Mouse (Mus musculus) ovary, postnatal 36 days (tissue): ENCODE results near the gene Ngdn.
"Not testable (repeated sequence)": the region's sequence is repeated elsewhere in the genome, so short reads cannot be mapped to it uniquely, and the experiment has no call there.

Source experiments
- DNase-seq: peaks from one replicate; pipeline ENCODE4 v3.0.0; 2022; ENCODE audit warnings: low spot score, mixed read lengths

Gene Ngdn

GRCm38 (mm10) chr14:54999868-55000267, 15.4 kb upstream of the Ngdn start:
- not testable (repeated sequence) for DNase-seq

GRCm38 (mm10) chr14:55000814-55001213, 14.4 kb upstream of the Ngdn start:
- no peak for DNase-seq

- no peak for DNase-seq
Observed at GRCm38 (mm10) chr14:55001446-55001845, 13.8 kb upstream of the Ngdn start.

- DNase-seq: peak; percentile 24
Observed at GRCm38 (mm10) chr14:55001938-55002686, 13.1 kb upstream of the Ngdn start.

GRCm38 (mm10) chr14:55002687-55003120, 12.6 kb upstream of the Ngdn start:
- DNase-seq: no peak

- peak; percentile 44 for DNase-seq
Observed at GRCm38 (mm10) chr14:55003878-55004855, 11.1 kb upstream of the Ngdn start.

GRCm38 (mm10) chr14:55005506-55005905, 9.7 kb upstream of the Ngdn start:
- no peak for DNase-seq

GRCm38 (mm10) chr14:55005967-55006366, 9.3 kb upstream of the Ngdn start:
- DNase-seq: no peak

- DNase-seq: no peak
Observed at GRCm38 (mm10) chr14:55006541-55006940, 8.7 kb upstream of the Ngdn start.

GRCm38 (mm10) chr14:55007120-55007908, 7.9 kb upstream of the Ngdn start:
- DNase-seq: no peak

- DNase-seq: no peak
Observed at GRCm38 (mm10) chr14:55008417-55008816, 6.8 kb upstream of the Ngdn start.

- DNase-seq: no peak
Observed at GRCm38 (mm10) chr14:55011116-55011515, 4.1 kb upstream of the Ngdn start.

GRCm38 (mm10) chr14:55014591-55014990, 663 bp upstream of the Ngdn start:
- no peak for DNase-seq

GRCm38 (mm10) chr14:55015767-55016111, 485 bp downstream of the Ngdn start:
- DNase-seq: no peak

GRCm38 (mm10) chr14:55016876-55017275, 1.6 kb downstream of the Ngdn start:
- no peak for DNase-seq

- DNase-seq: no peak
Observed at GRCm38 (mm10) chr14:55020394-55020793, 5.1 kb downstream of the Ngdn start.

- no peak for DNase-seq
Observed at GRCm38 (mm10) chr14:55023011-55023410, 7.8 kb downstream of the Ngdn start.

GRCm38 (mm10) chr14:55024236-55024635, 9.0 kb downstream of the Ngdn start:
- peak; percentile 53 for DNase-seq

- no peak for DNase-seq
Observed at GRCm38 (mm10) chr14:55025527-55025926, 10.3 kb downstream of the Ngdn start.

- peak; percentile 35 for DNase-seq
Observed at GRCm38 (mm10) chr14:55027251-55027650, 12.0 kb downstream of the Ngdn start.

GRCm38 (mm10) chr14:55027653-55028052, 12.4 kb downstream of the Ngdn start:
- no peak for DNase-seq

- no peak for DNase-seq
Observed at GRCm38 (mm10) chr14:55028333-55028835, 13.1 kb downstream of the Ngdn start.
